Mouse (Mus musculus) liver, embryonic 14.5 days (tissue): Measurements from ENCODE around the gene Wbp4.
"Not testable (repeated sequence)": the region's sequence is repeated elsewhere in the genome, so short reads cannot be mapped to it uniquely, and the experiment has no call there.

Experiments
- CTCF ChIP-seq: IDR thresholded peaks from 2 replicates; pipeline ENCODE4 v1.5.1; 2016; ENCODE audit warnings: antibody characterized with exemption, low read depth, control low read depth
- EP300 ChIP-seq: IDR thresholded peaks from 2 replicates; pipeline ENCODE4 v1.6.1; 2016; ENCODE audit warnings: antibody characterized with exemption, low read depth

DNA sequence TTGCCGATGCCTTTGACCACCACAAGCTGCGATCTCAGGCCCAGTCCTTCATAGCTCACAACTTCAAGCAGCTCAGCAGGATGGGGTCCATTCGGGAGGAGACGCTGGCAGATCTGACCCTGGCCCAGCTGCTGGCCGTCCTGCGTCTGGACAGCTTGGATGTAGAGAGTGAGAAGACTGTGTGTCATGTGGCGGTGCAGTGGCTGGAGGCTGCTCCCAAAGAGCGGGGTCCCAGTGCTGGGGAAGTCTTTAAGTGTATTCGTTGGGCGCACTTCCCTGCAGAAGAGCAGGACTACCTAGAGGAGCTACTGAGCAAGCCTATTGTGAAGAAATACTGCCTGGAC, 28.8 kb downstream of the Wbp4 start:
- not testable (repeated sequence) for TF ChIP-seq CTCF, EP300
